Mouse (Mus musculus): ENCODE measurements around the gene Hopx.
A peak's percentile ranks its signal among the peaks of the same experiment; 100 is the strongest.

The Hopx gene

DNA sequence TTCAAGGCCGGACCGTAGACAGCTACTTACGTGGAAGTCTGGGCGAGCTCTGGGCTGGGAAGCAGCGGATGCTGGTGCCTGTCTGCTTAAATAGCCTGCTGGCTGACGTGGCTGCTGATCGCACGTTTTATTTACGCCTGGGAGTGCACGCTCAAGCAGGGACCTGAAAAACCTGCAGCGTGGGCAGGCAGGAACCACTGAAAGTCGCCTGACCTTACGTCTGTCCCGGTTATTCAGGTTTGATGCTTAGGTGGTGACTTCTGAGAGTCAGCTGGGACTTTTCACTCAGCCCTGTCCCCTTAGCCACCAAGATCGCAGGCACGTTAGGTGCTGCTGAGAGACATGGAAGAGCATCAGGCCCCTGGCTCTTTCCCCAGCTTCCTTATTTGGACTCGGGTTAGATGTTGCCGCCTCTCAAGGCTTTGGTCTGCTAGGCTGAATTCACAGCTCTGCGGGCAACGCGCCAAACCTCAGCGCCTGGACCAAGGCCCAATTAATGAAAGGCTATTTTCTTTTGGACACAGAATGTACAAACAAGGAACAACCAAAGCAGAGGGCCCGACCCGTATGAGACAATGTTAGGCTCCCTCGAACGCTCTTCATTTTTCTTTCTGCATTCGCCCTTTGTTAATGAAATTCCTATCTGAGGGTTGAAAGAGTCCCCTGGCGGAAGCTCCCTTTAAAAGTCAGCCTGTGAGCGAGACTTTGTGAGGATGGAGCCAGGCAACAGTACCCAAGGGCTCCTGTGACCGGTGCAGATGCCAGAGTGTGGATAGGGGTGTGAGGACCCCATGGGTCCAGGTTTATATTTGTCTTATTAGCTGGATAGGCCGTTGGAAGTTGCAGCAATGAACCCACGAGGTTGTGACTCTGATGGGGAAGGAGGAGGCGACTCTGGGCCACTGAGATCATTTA lies at the start of gene Hopx:
TSS of gene Hopx (minus strand) at position 305 of the 915 bp plus-strand sequence.
- DNase-seq (ENCODE audit: low spot score): peak; percentile 82

DNA sequence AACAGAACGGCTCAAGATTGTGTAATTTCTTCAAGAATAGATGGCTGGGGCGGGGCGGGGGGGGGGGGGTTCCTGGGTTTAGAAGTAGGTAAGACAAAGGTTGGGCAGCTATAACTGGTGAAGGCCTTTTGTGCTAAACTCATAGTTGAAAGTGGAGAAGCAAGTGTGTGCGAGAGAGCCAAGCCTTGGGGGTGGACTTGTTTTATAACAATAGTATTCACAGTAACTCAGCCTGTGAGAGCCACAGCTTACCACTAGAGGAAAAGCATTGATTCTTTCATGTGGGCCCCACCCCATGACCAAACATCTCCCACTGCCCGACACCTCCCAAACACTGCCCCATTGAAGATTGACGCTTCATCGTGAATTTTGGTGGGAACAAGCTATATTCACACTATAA lies 48.7 kb upstream of the Hopx start:
- no peak for DNase-seq (ENCODE audit: low spot score)

DNA sequence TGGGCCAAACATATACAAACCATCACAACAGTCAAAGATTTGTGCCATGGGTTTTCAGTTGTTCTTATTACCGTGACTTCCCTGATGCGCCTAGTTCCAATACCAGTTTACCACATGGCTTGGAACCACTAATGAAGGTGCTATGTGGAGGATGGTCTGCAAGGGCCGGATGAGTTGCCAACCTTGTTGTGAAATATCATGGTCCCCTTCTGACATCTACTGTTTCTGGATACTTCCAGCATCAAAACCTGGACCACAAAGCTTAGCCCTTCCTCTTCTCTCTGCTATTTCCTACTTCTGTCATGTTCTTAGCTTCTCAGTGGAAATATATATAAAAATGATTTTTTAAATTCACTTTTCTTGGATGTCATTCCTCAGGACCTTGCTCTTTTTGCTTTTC lies 47.6 kb upstream of the Hopx start:
- DNase-seq (ENCODE audit: low spot score): no peak

DNA sequence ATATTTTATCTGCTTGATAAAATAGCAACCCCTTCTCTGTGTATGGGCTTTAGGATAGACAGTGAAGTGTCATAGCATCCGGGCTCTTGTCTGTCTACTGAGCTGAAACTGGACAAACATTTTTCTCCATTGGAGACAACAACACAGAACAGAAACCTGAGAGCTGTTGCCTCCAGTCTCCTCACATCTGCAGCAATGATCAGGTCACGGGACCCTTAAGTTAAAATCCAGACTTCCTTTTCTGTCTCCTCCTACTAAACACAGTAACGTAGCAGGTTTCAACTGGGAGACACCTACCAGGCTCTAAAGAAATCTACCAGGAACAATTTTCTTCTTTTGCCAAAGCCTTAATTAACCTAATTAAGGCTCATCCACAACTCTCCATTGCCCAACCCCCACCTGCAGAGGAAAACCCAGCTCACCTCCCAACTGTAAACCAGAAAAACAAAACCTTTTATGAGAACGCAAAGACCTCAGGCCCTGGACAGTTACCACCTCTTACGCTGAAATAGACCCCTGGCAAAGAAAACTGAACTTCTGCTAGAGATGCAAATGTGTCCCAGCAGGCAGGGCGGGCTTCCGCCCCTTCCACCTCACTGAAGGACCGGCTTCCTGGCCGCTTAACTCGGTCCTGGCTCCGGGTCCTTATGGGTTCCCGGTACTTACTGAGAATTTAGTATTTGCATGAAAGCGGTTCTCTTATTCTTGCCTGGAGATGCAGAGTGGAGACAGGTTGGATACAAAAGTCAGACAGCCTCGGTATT lies 43.0 kb upstream of the Hopx start:
- no peak for DNase-seq (ENCODE audit: low spot score)

DNA sequence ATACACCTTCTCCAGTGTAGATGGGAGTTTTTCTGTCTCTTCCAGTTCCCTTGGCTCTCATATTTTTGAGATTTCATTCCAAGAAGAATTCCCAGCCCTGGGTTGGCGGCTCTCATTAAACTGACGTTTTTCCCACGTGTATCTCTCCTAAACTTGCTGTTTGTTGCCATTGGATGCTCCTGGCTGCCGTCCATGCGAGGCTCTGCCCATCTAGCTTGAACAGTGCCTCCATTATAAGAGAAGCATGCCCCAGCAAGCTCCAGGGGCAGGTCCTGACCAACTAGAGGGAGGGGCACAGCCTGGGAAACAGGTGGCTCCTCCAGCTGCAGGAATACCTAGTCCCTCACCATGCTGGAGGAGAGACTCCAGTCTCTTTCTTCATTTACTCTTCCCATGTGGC lies 42.0 kb upstream of the Hopx start:
- no peak for DNase-seq (ENCODE audit: low spot score)

DNA sequence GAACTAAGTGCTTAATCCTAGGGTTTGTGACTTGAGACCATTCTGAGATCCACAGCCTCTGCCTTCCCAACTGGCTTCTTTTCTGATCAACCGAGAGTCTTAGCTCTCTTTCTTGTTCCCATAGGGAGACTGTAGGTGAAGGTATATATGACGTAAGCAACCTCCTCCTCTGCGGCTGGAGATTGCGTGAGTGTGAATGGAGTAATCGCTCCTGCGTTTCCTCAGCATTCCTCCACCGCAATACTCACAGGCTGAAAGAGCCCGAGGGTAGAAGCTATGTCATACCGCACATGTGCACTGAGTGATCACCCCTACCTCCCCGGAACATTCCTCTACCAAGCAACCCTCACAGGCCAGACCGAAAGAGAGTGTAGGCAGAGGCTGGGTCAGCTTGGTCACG lies 40.6 kb upstream of the Hopx start:
- DNase-seq (ENCODE audit: low spot score): no peak

DNA sequence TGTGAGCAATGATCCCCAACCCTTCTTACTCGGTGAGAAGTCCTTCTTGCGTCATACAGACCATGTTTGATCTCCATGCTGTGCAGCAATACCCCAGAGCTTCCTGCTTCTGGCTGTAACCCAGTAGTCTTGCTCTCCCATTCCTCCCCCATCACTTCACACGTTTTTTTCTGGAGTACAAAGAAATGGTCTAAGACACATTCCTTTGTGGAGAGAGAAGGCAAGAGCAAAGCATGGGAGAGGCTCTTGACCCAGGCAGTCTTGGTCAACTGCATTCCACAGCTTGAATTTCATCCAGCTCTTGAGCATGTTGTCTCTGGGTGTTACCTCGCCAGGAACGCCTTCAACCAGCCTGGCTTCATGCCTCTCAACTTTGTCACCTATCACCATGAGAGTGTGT lies 39.9 kb upstream of the Hopx start:
- no peak for DNase-seq (ENCODE audit: low spot score)

DNA sequence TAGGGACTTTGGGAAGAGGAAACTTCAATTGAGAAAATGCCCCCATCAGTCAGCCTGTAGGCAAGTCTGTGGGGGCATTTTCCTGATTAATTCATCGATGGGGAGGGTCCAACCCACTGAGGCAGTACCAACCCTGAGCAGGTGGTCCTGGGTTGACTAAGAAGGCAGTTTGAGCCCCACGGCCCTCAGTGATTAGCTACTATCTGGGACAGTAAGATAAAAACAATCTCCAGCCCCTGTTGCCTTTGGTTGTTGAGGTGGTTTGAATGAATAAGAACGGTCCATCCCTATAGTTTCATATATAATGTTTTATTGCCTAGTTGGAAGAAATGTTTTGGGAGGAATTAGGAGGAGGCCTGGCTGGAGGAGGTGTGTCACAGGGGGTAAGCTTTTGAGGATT lies 36.8 kb upstream of the Hopx start:
- DNase-seq (ENCODE audit: low spot score): no peak

DNA sequence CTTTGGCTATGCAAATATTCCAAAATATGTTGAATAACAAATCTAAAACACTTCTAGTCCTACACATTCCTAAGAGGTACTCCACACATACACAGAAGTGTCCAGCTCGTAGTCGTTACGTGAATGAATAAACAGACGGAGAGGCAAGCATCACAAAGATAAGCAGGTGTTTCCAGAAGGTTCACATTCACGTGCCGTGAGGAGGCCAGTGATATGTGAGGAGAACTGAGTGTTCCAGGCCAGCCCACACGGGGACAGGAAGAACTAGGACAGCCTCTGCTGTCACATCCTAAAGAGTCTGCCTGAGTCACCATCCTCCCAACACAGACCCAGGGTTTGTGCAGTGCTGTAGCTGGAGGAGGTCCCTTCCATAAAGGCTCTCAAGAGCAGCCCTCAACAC lies 36.2 kb upstream of the Hopx start:
- DNase-seq (ENCODE audit: low spot score): no peak

DNA sequence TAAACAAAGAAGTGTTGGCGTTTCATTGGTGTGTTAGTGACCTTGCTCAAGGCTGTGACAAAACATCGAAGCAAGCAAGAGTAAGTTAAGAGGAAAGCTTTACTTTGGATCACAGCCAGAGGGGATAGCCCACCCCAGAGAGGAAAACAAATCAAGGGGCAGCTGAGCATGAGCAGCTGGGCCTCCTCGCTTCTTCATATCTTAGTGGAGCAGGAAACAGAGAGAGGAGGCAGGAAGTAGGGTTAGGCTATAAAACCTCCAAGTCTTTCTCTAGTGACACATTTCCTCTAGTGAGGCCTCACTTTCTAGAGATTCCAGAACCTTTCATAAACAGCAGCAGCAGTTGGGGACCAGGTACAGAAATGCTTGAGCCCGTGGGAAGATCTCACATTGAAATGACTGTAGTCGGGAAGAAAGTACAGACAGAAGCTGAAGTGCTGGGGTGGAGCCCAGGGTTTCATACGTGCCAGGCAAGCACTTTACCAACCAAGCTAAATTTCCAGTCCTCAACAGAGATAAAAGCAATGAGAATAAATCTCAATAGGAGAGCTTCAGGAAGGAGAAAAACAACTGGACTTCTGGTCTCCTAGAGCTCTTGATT lies 33.2 kb upstream of the Hopx start:
- no peak for DNase-seq (ENCODE audit: low spot score)

DNA sequence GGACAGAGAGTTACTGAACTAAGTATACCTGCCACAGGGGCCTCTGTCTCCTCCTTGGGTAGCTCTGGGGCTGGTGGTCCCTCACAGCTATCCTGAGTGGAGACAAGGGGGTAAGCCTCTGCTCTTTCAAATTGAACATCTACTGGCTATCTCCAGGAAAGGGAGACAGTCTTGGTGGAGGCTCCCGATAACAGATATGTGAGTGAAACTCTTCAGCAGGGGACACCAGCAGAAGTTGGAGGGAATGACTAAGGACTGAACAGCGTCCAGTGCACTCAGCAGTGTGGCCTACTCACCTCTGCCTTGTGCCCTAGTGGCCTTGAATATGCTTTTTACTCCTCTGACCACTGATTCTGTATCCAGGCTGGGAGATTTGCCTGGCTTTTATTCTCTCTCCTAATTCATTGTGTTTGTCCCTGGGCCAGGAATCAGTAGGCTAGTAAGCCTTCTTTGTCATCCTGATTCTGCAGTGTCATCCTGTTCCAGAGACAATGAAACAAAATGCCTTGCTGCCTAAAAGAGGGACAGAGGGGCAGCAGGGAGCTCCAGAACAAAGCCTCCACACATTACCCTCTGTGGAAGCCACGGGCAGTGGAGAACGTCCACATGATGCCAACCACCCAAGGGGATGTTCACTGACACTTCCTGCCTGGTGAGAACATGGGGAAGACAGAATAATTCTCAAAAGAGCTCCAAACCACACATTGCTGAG lies 31.7 kb upstream of the Hopx start:
- DNase-seq (ENCODE audit: low spot score): no peak

DNA sequence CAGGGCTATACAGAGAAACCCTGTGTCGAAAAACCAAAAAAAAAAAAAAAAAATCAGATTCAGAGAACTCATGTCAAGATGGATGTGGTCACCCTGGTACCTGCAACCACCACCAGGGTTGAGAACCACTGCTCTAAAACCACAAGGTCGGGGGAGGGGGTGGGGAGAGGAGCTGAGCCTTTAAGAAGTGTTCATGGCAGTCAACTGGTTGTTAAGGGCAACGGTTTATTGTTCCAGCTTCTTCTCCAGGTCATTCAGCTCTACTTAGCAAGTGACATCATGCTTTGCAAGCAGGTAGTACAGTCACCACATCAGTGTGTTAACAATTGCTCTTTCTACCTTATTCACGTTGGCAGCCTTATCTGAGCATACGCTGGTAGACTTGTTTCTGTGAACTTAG lies 29.7 kb upstream of the Hopx start:
- DNase-seq (ENCODE audit: low spot score): no peak

DNA sequence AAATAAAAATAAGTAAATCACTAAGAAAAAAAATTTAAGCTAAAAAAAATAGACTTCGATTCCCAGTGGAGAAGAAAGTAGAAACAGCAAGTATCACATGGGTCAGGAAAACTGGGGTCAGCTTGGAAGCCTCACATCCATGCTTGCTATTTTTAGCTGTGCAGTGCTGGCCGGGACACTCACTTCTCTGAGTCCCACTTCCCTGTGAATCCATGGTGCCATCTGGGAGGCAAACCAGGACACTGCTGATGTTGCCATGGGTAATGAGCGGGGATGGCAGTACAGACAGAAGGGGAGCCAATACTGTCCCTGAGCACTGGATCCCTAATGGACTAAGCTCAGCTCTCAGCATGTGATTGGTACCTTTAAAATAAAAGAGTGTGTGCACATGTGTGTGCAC lies 28.2 kb upstream of the Hopx start:
- DNase-seq (ENCODE audit: low spot score): no peak

DNA sequence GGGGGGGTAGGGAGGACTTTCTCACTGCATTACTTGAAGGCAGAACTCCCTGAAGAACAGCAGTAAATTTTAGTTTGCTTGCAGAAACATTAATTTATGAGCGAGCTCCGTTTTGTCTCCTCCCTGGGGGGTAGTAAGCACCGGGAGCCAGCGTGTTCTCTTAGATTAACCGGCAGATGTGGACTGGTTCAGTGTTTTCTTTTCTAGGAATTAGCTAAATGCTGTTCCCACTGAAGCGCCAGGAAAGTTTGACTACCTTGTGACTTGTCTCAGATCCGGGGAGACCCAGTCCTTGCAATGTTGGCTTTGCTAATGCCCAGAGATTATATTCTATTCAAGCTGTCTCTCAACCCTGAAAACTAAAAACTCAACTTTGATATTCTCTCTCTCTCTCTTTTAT lies 26.4 kb upstream of the Hopx start:
- no peak for DNase-seq (ENCODE audit: low spot score)

DNA sequence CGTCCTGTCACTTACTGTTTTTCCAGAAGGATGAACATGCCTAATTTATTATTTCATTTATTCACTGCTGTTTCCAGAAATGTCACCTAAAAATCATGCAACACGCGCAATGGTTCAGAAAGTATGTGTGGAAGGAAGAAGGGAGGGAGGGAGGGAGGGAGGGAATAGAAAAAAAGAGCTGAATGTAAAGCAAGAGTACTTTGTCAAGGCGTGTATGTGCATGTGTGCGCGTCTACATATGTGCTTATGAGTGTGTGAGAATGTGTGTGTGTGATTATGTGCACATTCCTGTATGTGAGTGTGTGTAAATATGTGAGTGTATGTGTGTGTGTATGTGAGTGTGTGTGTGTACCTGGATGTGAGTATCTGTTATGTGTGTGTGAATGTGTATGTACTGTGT lies 25.9 kb upstream of the Hopx start:
- DNase-seq (ENCODE audit: low spot score): no peak

DNA sequence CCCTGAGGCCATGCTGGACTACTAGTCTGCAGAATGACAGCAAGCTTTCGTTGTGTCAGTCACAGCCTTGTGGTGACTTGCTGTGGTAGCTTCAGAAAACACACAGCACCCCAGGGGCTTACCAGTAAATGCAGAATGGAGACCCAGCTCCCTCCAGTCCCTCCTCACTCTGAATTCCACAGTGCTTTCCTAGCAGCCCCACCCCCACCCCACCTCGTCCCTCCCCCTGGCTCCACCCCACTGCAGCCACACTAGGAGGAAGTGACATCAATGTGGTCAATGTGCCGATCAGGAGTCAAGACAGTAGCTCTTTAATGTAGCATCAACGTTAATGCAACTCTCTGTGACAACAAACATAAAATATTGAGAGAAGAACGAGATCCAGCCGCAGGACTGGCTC lies 25.2 kb upstream of the Hopx start:
- DNase-seq (ENCODE audit: low spot score): no peak

DNA sequence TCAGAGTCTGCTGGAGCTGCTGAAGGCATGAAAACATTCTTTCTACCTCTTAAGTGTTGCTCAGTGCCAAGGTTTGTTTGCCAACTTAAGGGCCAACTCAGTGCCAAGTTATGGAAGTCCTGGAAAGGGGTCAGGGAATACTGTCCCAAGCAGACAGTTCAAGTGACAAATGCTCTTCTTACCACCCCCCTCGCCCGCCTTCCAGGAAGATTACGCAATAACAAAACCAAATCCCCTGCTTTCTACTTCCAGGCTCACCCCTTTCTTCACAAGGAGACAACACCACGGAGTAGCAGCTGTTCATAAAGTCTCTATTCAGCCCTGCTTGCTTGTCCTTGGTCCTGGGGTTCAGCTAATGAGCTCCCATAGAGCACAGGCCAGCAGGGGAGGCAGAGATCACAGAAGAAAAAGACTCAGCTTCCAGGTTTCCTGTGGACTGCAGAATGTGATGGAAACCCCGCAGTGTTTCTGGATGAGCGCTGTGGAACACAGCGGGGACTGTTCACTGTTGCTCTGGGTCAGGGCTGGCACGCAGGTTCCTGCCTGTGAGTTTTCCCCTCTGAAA lies 22.9 kb upstream of the Hopx start:
- no peak for DNase-seq (ENCODE audit: low spot score)

DNA sequence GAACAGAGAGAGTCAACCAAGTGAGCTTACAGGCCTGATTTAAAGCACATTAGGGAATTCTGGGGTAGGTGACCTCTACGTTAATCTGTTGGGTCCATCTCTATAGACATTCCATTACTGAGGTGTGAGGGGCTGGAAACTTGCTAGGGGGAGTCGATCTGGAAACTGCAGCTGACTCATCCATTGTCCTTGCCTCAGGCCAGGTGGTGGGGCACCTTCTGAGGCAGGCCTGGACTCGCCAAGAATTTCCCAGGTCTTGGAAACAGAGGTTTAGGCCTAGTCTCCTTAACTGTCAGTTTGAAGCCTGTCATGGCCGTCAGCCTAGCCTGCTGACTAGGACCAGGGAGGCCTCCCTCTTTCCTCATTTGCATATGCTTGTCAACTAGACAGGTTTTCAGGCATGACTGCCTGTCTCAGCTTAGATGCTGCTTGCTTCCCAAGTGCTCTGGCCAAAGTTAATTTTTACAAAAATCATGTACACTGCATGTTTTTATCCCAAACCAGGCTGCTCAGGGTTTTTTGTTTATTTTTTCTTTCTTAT lies 21.8 kb upstream of the Hopx start:
- DNase-seq (ENCODE audit: low spot score): no peak

DNA sequence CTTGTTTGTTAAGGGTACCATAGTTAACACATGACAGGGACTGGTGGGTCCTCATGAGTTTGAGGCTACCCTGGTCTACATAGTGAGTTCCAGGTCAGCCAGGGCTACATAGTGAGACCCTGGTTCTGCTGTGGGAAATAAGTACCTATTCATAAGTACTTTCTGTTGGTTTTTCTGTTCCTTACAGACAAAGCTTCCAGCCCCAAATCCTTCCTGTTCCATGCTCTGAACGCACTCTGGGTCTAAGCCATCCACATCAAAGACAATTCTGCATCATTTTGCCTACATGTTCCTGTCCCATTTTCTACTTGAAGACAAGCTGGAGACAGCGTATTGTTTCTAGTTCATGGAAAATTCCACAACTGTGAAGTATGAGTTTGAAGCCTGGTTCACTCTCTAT lies 20.0 kb upstream of the Hopx start:
- no peak for DNase-seq (ENCODE audit: low spot score)

DNA sequence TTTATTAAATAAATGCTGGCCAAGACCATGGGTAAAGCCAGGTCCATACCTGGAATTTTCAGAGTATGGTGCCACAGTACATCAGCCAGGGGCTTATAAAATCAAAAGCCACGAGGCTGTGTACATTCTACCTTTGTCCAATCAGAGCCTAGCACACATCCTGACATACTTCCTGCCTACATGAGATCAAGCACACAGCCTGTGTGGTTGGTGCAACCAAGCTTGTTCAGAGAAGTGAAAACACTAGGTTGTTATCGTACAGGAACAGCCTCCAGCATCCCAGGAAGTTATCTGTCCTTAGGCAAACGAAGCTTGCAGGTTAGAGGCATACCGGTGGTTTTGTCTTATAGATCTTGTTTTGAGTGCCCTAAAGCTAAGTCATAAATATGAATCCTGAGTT lies 19.5 kb upstream of the Hopx start:
- no peak for DNase-seq (ENCODE audit: low spot score)

DNA sequence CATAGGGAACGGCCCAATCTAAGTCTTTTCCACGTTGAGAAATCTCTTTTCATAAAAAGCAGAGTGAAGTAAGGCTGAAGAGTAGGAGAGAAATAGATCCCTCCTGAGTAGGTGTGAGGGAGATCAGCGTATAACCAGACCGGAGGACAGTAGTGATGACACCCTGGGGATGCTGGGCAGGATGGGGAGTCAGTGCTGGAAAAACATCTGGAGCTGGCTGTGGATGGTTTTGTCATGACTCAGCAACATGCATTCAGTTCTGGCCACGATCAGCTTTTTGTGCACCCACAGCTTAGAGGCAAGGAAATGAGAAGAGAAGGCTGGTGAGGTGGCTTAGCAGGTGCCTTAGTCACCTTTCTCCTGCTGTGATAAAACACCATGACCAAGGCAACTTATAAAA lies 19.0 kb upstream of the Hopx start:
- DNase-seq (ENCODE audit: low spot score): no peak

Data from ovary, adult 18-20 months (tissue).